Mouse (Mus musculus) forebrain, embryonic 15.5 days (tissue): ENCODE measurements at regions not wholly inside any gene's neighbourhood (a gene's known extent, or its start where the extent isn't known, plus 50 kb on each side); places are given as distances from the start of the nearest gene placed in this dataset.
A peak's percentile ranks its signal among the peaks of the same experiment; 100 is the strongest.
"Not testable (repeated sequence)": the region's sequence is repeated elsewhere in the genome, so short reads cannot be mapped to it uniquely, and the experiment has no call there.

Experiments used
- ATAC-seq: fragments of 200-750 bp; cut with Nextera tagmentation; replicated peaks from 2 replicates; pipeline ENCODE4 v1.8.0; 2017; ENCODE audit warnings: mild to moderate bottlenecking, moderate TSS enrichment, moderate library complexity
- H3K27ac ChIP-seq: fragments of 300-500 bp; sonication (generic); replicated peaks from 2 replicates; pipeline ENCODE4 v1.5.1; 2015; ENCODE audit warnings: mild to moderate bottlenecking, inconsistent platforms
- H3K27me3 ChIP-seq: fragments of 300-500 bp; sonication (generic); 2 replicates; pipeline ENCODE4 v1.6.1; 2015; ENCODE audit warnings: inconsistent platforms
- H3K36me3 ChIP-seq: fragments of 300-500 bp; sonication (generic); 2 replicates; pipeline ENCODE4 v1.6.1; 2015; ENCODE audit warnings: mild to moderate bottlenecking, inconsistent platforms
- H3K4me1 ChIP-seq: fragments of 300-500 bp; sonication (generic); 2 replicates; pipeline ENCODE4 v1.6.1; 2015; ENCODE audit warnings: inconsistent platforms
- H3K4me2 ChIP-seq: fragments of 300-500 bp; sonication (generic); replicated peaks from 2 replicates; pipeline ENCODE4 v1.6.1; 2015; ENCODE audit warnings: mild to moderate bottlenecking, inconsistent platforms
- H3K4me3 ChIP-seq: fragments of 300-500 bp; sonication (generic); 2 replicates; pipeline ENCODE4 v1.5.1; 2015; ENCODE audit warnings: mild to moderate bottlenecking, inconsistent platforms
- H3K9ac ChIP-seq: fragments of 300-500 bp; sonication (generic); replicated peaks from 2 replicates; pipeline ENCODE4 v1.6.1; 2015; ENCODE audit warnings: mild to moderate bottlenecking, inconsistent platforms
- H3K9me3 ChIP-seq: fragments of 300-500 bp; sonication (generic); 2 replicates; pipeline ENCODE4 v1.6.1; 2016; ENCODE audit warnings: inconsistent platforms
- WGBS: fragments of 180-500 bp; shearing (Covaris S2); methylation state at CpG from one replicate; pipeline ENCODE4 v1.1.7; 2015; ENCODE audit warnings: mixed read lengths; 5-methylcytosine and 5-hydroxymethylcytosine counted together

- Histone ChIP-seq H3K4me3 (no peak overlapping the region), H3K4me1 (no peaks in the 10 kb centered on the region), H3K4me2 (no peak overlapping the region), H3K9ac (no peak overlapping the region), H3K27ac (no peak overlapping the region), H3K36me3 (no peaks in the 10 kb centered on the region), H3K9me3 (no peaks in the 10 kb centered on the region; the same call in 1 of the 2 replicates), H3K27me3 (no peaks in the 10 kb centered on the region)
- ATAC-seq, result no peak
- WGBS, result 78% methylated on average over 5 of the region's 5 CpGs
Measured at GRCm38 (mm10) chr6:50831725-50832124, 177.5 kb upstream of the Npvf start.

GRCm38 (mm10) chr6:50835997-50836625, 181.9 kb upstream of the Npvf start:
- Histone ChIP-seq H3K9ac (no peak overlapping the region), H3K4me3 (no peak overlapping the region), H3K27me3 (no peaks in the 10 kb centered on the region), H3K27ac (no peak overlapping the region), H3K4me1 (no peaks in the 10 kb centered on the region), H3K9me3 (no peaks in the 10 kb centered on the region), H3K36me3 (no peaks in the 10 kb centered on the region), H3K4me2 (no peak overlapping the region)
- whole genome bisulfite sequencing, result 91% methylated on average over 6 of the region's 6 CpGs
- ATAC-seq, result no peak

GRCm38 (mm10) chr6:50840826-50841225, 186.6 kb upstream of the Npvf start:
- no peaks in the 10 kb centered on the region for H3K36me3 ChIP-seq
- no peak for ATAC-seq

GRCm38 (mm10) chr6:50845246-50845645, 191.0 kb upstream of the Npvf start:
- WGBS, result 87% methylated on average over 2 of the region's 2 CpGs
- peaks cover 11% of the 10 kb centered on the region for H3K4me1 ChIP-seq
- H3K9ac ChIP-seq, result not testable (repeated sequence)

More at GRCm38 (mm10) chr6:50840826-50841225, 186.6 kb upstream of the Npvf start:
- H3K9ac ChIP-seq, result no peak overlapping the region
- no peaks in the 10 kb centered on the region for H3K9me3 ChIP-seq
- no peaks in the 10 kb centered on the region for H3K4me1 ChIP-seq
- WGBS, result 58% methylated on average over 9 of the region's 9 CpGs
- no peak overlapping the region for H3K27ac ChIP-seq
- no peak overlapping the region for H3K4me2 ChIP-seq
- H3K4me3 ChIP-seq, result no peak overlapping the region
- H3K27me3 ChIP-seq, result no peaks in the 10 kb centered on the region

GRCm38 (mm10) chr6:50846740-50847516, 192.7 kb upstream of the Npvf start:
- Histone ChIP-seq H3K9me3 (no peaks in the 10 kb centered on the region), H3K9ac (no peak overlapping the region), H3K27me3 (no peaks in the 10 kb centered on the region), H3K4me2 (no peak overlapping the region), H3K4me3 (no peak overlapping the region), H3K36me3 (no peaks in the 10 kb centered on the region), H3K4me1 (peaks cover 11% of the 10 kb centered on the region), H3K27ac (peak overlapping the region; percentile 38)
- WGBS, result 62% methylated on average over 18 of the region's 18 CpGs
- ATAC-seq, result no peak; the same call in 1 of the 2 replicates

More at GRCm38 (mm10) chr6:50845246-50845645, 191.0 kb upstream of the Npvf start:
- not testable (repeated sequence) for H3K27ac ChIP-seq, ATAC-seq, H3K36me3 ChIP-seq, H3K27me3 ChIP-seq, H3K4me2 ChIP-seq, H3K9me3 ChIP-seq, H3K4me3 ChIP-seq

GRCm38 (mm10) chr6:50847548-50847947, 193.3 kb upstream of the Npvf start:
- Histone ChIP-seq H3K4me1 (peaks cover 11% of the 10 kb centered on the region), H3K27me3 (no peaks in the 10 kb centered on the region), H3K4me2 (no peak overlapping the region), H3K27ac (no peak overlapping the region), H3K9ac (no peak overlapping the region), H3K9me3 (no peaks in the 10 kb centered on the region), H3K36me3 (no peaks in the 10 kb centered on the region), H3K4me3 (no peak overlapping the region)
- WGBS, result 70% methylated on average over 7 of the region's 7 CpGs
- ATAC-seq, result no peak

GRCm38 (mm10) chr6:50859162-50859561, 204.9 kb upstream of the Npvf start:
- no peak overlapping the region for H3K27ac ChIP-seq
- no peaks in the 10 kb centered on the region for H3K27me3 ChIP-seq
- no peak overlapping the region for H3K9ac ChIP-seq
- H3K36me3 ChIP-seq, result no peaks in the 10 kb centered on the region
- 80% methylated on average over 4 of the region's 4 CpGs for WGBS
- H3K4me3 ChIP-seq, result no peak overlapping the region
- ATAC-seq, result no peak
- H3K4me2 ChIP-seq, result no peak overlapping the region
- H3K9me3 ChIP-seq, result no peaks in the 10 kb centered on the region
- H3K4me1 ChIP-seq, result no peaks in the 10 kb centered on the region

- Histone ChIP-seq H3K4me3 (no peak overlapping the region), H3K4me1 (no peaks in the 10 kb centered on the region), H3K27ac (no peak overlapping the region), H3K9me3 (no peaks in the 10 kb centered on the region), H3K36me3 (no peaks in the 10 kb centered on the region), H3K27me3 (no peaks in the 10 kb centered on the region), H3K9ac (no peak overlapping the region), H3K4me2 (no peak overlapping the region)
- WGBS, result 89% methylated on average over 5 of the region's 5 CpGs
- no peak for ATAC-seq
Measured at GRCm38 (mm10) chr6:50877991-50878390, 223.8 kb upstream of the Npvf start.

GRCm38 (mm10) chr6:50882298-50882697, 228.1 kb upstream of the Npvf start:
- no peaks in the 10 kb centered on the region for H3K36me3 ChIP-seq
- ATAC-seq, result no peak
- no peak overlapping the region for H3K4me3 ChIP-seq
- no peak overlapping the region for H3K9ac ChIP-seq
- no peaks in the 10 kb centered on the region for H3K9me3 ChIP-seq
- peaks cover 4% of the 10 kb centered on the region; the same call in 1 of the 2 replicates for H3K4me1 ChIP-seq
- H3K27me3 ChIP-seq, result no peaks in the 10 kb centered on the region
- no peak overlapping the region for H3K27ac ChIP-seq
- WGBS, result 68% methylated on average over 3 of the region's 3 CpGs
- no peak overlapping the region for H3K4me2 ChIP-seq

GRCm38 (mm10) chr6:50882759-50883158, 228.5 kb upstream of the Npvf start:
- 56% methylated on average over 4 of the region's 4 CpGs for WGBS
- Histone ChIP-seq H3K27me3 (no peaks in the 10 kb centered on the region), H3K9me3 (no peaks in the 10 kb centered on the region), H3K4me1 (peaks cover 4% of the 10 kb centered on the region; the same call in 1 of the 2 replicates), H3K27ac (no peak overlapping the region), H3K4me2 (no peak overlapping the region), H3K9ac (no peak overlapping the region), H3K4me3 (no peak overlapping the region), H3K36me3 (no peaks in the 10 kb centered on the region)
- no peak for ATAC-seq

GRCm38 (mm10) chr6:50885031-50885430, 230.8 kb upstream of the Npvf start:
- Histone ChIP-seq H3K4me2 (no peak overlapping the region), H3K4me1 (peaks cover 8% of the 10 kb centered on the region), H3K27ac (no peak overlapping the region), H3K27me3 (no peaks in the 10 kb centered on the region), H3K4me3 (no peak overlapping the region), H3K9me3 (no peaks in the 10 kb centered on the region), H3K9ac (no peak overlapping the region), H3K36me3 (no peaks in the 10 kb centered on the region)
- no peak for ATAC-seq
- 89% methylated on average over 4 of the region's 4 CpGs for WGBS

GRCm38 (mm10) chr6:50885771-50886360, 231.6 kb upstream of the Npvf start:
- H3K27ac ChIP-seq, result peak overlapping the region; percentile 16; the same call in 1 of the 2 replicates
- WGBS, result 75% methylated on average over 8 of the region's 8 CpGs
- no peak for ATAC-seq
- no peak overlapping the region for H3K4me2 ChIP-seq
- no peak overlapping the region for H3K9ac ChIP-seq
- no peak overlapping the region for H3K4me3 ChIP-seq
- H3K36me3 ChIP-seq, result no peaks in the 10 kb centered on the region
- no peaks in the 10 kb centered on the region for H3K9me3 ChIP-seq
- peaks cover 17% of the 10 kb centered on the region for H3K4me1 ChIP-seq
- no peaks in the 10 kb centered on the region for H3K27me3 ChIP-seq
